Mouse (Mus musculus): ENCODE data around the gene Gm20388. TPM values are rescaled to one million over a fixed set of nuclear protein-coding genes. Genes with fewer than 3 reads are reported as not detected.

Gene Gm20388
- polyA plus RNA-seq, 1 experiment from 2014 or later: not detected

DNA sequence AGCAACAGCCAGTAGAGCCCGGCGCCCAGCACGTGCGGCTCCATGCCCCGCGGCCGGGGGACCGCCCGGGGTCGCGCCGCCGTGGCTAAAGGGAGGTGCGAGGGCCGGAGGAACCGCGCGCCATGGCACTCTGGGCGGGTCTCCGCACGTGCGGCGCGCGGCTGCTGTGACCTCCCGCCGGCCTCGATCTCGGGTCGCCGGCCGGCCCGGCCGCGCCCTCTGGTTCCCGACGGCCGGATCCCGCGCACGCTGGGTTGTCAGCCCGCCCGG, 2640.3 kb downstream of the Gm20388 start:
- H3K36me3 ChIP-seq: peaks cover 14% of the 10 kb centered on the region
- under 1% methylated on average over 43 of the region's 43 CpGs for WGBS (ENCODE audit: insufficient replicate concordance)
- H3K4me1 ChIP-seq: peaks cover 77% of the 10 kb centered on the region
- no peaks in the 10 kb centered on the region for H3K27me3 ChIP-seq (replicated peaks)
- ATAC-seq: peak; percentile 9
- H3K27ac ChIP-seq: peak overlapping the region; percentile 98
- peak overlapping the region; percentile 98 for H3K4me2 ChIP-seq
- no peaks in the 10 kb centered on the region for H3K9me3 ChIP-seq (replicated peaks)
- peak overlapping the region; percentile 99 for H3K9ac ChIP-seq
- peak overlapping the region; percentile 93 for H3K4me3 ChIP-seq

DNA sequence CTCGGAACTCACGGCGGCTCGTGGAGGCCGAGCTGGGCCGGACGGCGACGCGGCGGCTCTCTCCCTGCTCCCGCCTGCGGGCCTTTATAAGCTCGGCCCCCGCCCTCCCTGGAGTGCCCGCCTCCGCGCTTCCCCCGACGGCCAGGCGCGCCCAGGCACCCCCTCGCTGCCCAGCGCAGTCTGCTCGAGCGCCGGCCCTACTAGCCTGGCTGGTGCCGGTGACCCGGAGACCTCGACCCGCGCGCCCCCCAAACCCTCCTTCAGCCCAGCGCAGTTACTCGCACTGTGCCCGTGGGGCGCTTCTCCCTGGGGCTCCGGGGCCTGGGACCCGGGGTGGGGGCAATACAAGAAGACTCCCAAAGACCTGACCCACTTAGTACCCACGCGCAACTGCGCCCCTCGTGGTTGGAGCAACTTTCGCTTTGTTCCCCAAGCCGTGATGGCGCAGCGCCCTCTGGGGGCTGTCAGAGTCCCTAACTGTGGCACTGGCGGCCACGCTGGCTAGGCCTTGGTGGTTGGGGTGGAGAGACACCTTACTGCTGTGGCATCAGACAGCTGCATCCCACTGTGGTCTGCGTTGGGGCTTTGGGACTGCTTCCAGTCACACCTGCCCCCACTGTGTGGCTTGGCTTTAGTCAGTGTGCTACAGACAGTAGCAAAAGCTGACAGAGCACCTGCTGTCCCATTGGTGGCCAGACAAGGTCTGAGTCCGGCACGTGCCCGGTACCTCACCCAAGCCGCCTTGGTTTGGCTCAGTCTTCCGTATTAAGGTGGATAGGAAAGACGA, 2640.8 kb downstream of the Gm20388 start, which contains the start of gene Piezo1:
Gene Piezo1 (minus strand): TSS at position 65 of the 787 bp plus-strand sequence.
- peak; percentile 74 for ATAC-seq
- WGBS (ENCODE audit: insufficient replicate concordance): 8% methylated on average over 56 of the region's 56 CpGs
- peaks cover 77% of the 10 kb centered on the region for H3K4me1 ChIP-seq

DNA sequence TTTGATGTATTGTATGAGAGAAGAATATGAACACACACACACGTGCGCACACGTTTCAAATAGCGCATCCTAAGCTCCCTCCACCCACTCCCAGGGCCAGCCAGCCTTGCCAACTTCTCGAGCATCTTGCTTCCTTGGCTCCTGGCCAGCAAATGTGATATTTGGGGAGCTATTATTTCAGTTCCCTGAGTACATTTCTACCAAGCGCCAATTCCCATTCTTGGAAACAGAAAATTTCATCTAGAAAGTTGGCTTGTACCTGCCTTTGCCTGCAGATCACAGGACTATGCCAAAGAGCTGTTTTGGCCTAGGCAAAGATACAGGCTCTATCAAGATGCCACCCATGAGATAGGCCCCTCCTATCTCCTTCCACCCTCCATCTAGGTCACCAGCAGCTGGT, 2644.1 kb downstream of the Gm20388 start:
- WGBS (ENCODE audit: insufficient replicate concordance): 83% methylated on average over 6 of the region's 6 CpGs
- Histone ChIP-seq H3K9ac (no peak overlapping the region), H3K36me3 (no peaks in the 10 kb centered on the region), H3K4me3 (no peak overlapping the region), H3K27ac (no peak overlapping the region), H3K27me3 (replicated peaks) (no peaks in the 10 kb centered on the region), H3K4me2 (no peak overlapping the region), H3K4me1 (peaks cover 73% of the 10 kb centered on the region), H3K9me3 (replicated peaks) (no peaks in the 10 kb centered on the region)
- ATAC-seq: no peak

More for the DNA sequence above, 2640.8 kb downstream of the Gm20388 start, which contains the start of gene Piezo1:
- peak within 1 kb of the TSS; percentile 99 for H3K9ac ChIP-seq
- H3K36me3 ChIP-seq: peaks cover 12% of the 10 kb centered on the region
- peak within 1 kb of the TSS; percentile 98 for H3K4me2 ChIP-seq
- no peaks in the 10 kb centered on the region for H3K27me3 ChIP-seq (replicated peaks)
- peak within 1 kb of the TSS; percentile 98 for H3K27ac ChIP-seq
- no peaks in the 10 kb centered on the region for H3K9me3 ChIP-seq (replicated peaks)
- H3K4me3 ChIP-seq: peak within 1 kb of the TSS; percentile 93

DNA sequence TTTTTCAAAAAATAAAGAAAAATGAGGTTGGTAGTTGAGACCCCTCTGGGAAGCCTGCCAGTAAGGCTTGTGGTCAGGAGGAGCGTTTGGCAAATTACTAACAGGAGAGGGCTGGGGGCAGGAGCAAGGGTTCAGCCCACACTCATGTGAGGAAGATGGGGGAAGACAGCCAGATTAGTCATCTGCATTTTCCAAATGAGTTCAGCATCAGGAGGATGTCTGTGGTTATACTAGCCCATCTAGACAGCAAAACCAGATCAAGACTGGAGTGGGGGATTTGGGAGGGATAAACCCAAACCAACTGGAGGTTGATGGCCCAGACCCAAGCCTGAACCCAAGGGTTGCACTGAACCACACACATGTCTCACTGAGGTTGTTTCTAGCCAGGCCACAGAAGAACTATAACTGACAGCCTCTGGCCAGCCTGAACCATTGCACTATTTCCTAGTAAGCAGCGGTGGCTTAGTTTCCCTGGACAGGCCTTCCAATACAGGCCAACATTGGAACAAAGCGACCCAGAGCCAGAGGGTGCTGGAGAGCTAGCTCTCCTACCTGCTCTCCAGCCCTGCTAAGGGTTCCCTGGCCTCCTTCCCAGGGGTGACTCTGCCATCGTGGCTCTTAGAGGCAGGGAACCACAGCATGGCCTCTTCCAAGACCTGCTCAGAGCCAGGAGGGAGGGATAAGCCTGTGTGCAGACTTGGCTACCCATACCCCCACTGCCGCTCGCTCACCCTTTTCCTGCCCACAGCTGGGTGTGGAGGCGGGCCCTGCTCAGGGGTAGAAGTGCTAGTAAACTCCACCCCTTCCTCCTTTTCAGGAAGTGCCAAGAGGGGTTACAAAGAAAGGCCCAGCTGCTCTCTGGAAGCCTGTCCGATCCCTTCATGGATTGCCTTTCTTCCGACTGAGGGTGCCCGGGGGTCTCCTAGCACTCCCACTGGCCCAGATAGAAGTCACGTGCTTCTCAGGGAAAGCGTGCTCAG, 2645.7 kb downstream of the Gm20388 start:
- peak overlapping the region; percentile 68 for H3K9ac ChIP-seq
- WGBS (ENCODE audit: insufficient replicate concordance): 20% methylated on average over 12 of the region's 12 CpGs
- no peaks in the 10 kb centered on the region for H3K9me3 ChIP-seq (replicated peaks)
- no peaks in the 10 kb centered on the region for H3K36me3 ChIP-seq
- H3K27me3 ChIP-seq (replicated peaks): no peaks in the 10 kb centered on the region
- peak overlapping the region; percentile 41 for H3K4me3 ChIP-seq
- peak overlapping the region; percentile 67 for H3K27ac ChIP-seq
- ATAC-seq: peak; percentile 75
- peak overlapping the region; percentile 64 for H3K4me2 ChIP-seq
- H3K4me1 ChIP-seq: peaks cover 68% of the 10 kb centered on the region

DNA sequence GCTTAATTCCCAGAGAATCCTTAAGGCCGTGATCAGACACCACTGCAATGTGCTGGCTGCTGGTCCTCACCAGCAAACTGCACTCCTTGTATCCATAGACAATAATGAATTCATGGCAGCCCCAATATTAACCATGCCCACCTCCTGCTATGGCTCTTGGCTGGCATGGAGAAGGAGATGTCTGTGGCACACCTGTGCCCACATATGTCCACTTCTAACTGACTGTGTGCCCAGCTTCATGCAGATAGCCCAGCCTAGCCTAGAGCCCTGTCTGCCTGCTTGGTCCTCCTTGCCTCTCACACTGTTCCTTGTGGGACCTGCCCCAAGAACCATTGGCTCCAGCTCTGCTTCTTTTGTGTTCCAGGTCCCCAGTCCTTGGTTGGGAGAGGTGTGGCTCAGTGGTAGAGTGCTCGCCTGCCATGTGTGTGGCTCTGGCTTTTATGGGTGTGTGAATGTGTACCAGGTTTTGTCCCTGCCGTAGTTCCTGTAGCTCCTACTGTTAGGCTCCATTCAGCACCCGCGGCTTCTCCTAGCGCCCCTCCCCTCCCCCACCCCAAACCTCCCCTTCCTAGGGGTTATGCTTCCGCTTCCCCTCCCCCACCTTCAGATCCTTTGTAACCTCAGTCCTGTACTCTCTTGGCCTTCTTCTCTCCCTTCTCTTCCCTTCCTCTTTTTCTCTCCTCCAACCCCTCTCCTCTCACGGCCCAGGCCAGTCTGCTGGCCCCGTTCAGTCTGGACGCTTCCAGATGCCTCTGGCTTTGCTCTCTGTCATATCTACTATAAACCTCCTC, 2646.8 kb downstream of the Gm20388 start:
- peaks cover 62% of the 10 kb centered on the region for H3K4me1 ChIP-seq
- WGBS (ENCODE audit: insufficient replicate concordance): 14% methylated on average over 10 of the region's 10 CpGs
- no peaks in the 10 kb centered on the region for H3K27me3 ChIP-seq (replicated peaks)
- peak overlapping the region; percentile 68 for H3K9ac ChIP-seq
- H3K27ac ChIP-seq: peak overlapping the region; percentile 67
- no peak; the same call in 1 of the 2 replicates for ATAC-seq
- H3K36me3 ChIP-seq: no peaks in the 10 kb centered on the region
- H3K4me3 ChIP-seq: peak overlapping the region; percentile 41
- H3K9me3 ChIP-seq (replicated peaks): no peaks in the 10 kb centered on the region
- peak overlapping the region; percentile 64 for H3K4me2 ChIP-seq

DNA sequence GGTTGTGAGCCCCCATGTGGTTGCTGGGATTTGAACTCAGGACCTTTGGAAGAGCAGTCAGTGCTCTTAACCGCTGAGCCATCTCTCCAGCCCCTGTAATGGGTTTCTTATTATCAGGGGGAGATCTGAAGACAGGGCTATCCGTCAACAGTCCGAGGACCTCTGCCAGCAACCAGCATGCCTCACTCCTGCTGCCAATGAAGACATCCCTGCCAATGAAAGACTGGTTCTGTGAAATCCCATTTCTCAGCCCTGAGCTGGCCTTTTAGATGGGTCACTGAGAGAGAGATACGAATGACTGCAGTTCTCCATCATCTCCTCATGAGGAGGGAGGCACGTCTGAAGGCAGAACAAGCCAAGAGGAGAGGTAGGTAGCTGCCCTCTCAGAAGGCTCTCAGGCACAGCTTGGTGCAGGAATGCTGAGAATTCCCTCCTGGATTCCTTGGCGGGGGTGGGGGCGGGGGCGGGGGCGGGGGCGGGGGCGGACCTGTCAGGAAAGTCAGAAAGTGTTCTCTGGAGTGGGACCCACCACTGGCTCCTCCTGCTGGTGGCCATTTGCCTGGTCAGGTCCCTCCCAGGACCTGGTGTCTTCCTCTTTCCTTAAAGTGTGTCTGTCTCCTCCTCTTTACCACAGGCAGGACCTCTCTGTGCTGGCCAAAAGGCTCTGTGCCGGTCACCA, 2648.2 kb downstream of the Gm20388 start:
- H3K4me2 ChIP-seq: no peak overlapping the region
- no peak overlapping the region for H3K4me3 ChIP-seq
- no peak overlapping the region for H3K9ac ChIP-seq
- peak overlapping the region; percentile 45; the same call in 1 of the 2 replicates for H3K27ac ChIP-seq
- no peaks in the 10 kb centered on the region for H3K36me3 ChIP-seq
- WGBS (ENCODE audit: insufficient replicate concordance): 25% methylated on average over 12 of the region's 12 CpGs
- ATAC-seq: no peak
- no peaks in the 10 kb centered on the region for H3K27me3 ChIP-seq (replicated peaks)
- H3K9me3 ChIP-seq (replicated peaks): no peaks in the 10 kb centered on the region
- peaks cover 56% of the 10 kb centered on the region for H3K4me1 ChIP-seq

DNA sequence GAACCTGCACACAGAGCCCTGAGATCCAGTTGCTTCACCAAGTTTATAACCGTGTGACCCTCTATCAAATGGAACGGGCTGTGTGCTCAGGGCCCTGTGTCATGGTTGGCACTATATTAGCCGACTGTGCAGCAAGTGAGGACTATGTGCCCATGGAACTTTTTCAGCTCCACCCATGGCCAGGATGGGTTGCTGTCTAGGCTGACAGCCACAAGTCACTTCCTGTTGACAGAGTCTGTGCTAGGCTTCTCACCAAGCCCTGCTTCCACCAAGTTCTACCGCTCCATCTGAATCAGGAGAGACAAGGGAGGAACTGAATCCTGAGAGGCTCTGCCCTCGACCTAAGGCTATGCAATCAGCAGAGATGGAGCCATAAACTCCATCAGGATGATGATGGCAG, 2650.6 kb downstream of the Gm20388 start:
- Histone ChIP-seq H3K9me3 (replicated peaks) (no peaks in the 10 kb centered on the region), H3K9ac (no peak overlapping the region), H3K27me3 (replicated peaks) (no peaks in the 10 kb centered on the region), H3K4me2 (no peak overlapping the region), H3K4me3 (no peak overlapping the region), H3K4me1 (peaks cover 38% of the 10 kb centered on the region), H3K36me3 (no peaks in the 10 kb centered on the region), H3K27ac (no peak overlapping the region)
- ATAC-seq: no peak
- 43% methylated on average over 5 of the region's 5 CpGs for WGBS (ENCODE audit: insufficient replicate concordance)

DNA sequence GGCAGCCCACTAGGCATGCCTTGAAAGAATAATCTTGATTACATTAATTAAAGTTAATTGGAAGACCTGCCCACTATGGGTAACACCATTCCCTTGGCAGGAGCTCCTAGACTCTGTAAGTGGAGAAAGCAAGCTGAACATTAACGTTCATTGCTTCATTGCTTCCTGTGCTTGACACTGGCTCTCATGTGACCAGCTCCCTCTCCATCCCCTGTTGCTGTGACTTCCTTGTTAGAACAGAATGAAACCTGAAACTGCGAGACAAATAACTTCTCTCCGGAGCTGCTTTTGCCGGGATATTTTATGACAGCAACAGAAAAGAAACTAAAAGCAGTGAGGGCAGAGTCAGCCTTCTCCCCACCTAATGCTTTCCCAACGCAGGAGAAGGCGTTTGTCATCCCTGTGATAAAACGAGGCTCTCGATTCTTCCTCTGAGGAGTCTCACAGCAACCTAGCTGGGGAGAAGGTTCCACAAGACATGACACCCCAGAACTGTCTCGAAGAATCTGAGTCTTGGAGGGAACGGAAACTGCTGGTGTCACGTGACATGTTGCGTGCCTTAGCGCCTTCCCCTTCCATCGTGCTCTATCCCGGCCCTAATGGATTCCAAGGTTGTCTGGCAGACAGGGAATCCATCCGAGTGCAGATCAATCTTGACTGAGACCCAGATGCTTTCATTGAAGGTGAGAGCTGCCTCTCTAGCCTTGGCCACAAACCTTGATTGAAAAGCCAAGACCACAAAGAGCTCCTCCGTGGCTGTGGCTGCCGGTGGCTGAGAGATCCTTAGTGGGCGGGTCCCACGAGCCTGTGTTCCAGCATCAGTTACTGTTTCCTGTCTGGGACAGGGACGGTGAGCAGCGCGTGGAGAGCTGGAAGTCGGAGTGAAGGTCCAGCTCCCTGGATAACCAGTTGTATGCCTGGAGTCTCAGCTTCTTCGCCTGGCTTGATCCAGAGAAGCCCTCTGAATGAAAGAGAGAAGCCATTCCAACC, 2654.0 kb downstream of the Gm20388 start:
- Histone ChIP-seq H3K4me1 (peaks cover 27% of the 10 kb centered on the region), H3K27me3 (replicated peaks) (no peaks in the 10 kb centered on the region), H3K4me3 (no peak overlapping the region), H3K9ac (no peak overlapping the region), H3K27ac (0 out of 2 replicates have a peak overlapping the region, but pooled peaks have one; percentile 16), H3K4me2 (no peak overlapping the region), H3K9me3 (replicated peaks) (no peaks in the 10 kb centered on the region), H3K36me3 (peaks cover 9% of the 10 kb centered on the region)
- no peak for ATAC-seq
- WGBS (ENCODE audit: insufficient replicate concordance): 63% methylated on average over 25 of the region's 25 CpGs

DNA sequence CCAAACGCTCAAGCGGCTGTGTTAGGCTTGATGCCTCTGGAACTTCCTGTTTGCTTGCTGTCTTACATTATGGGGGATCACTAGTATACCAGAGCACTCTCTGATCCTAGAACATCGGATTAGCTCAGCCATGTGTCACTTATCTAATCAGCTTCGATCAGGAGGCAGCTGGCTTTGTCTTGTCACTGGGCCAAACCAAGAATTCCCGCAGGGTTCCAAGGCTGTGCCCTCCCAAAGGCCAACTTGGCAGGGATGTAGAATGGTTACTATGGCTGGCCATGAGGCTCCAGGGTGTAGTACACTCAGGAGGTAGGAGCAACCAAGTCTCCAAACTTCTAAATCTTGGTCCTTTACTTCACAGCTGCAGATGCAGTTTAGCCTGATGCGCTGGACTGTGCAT, 2656.1 kb downstream of the Gm20388 start:
- peak overlapping the region; percentile 93 for H3K27ac ChIP-seq
- H3K4me1 ChIP-seq: peaks cover 48% of the 10 kb centered on the region
- H3K27me3 ChIP-seq (replicated peaks): no peaks in the 10 kb centered on the region
- WGBS (ENCODE audit: insufficient replicate concordance): 17% methylated on average over 6 of the region's 6 CpGs
- peaks cover 30% of the 10 kb centered on the region for H3K36me3 ChIP-seq
- H3K4me3 ChIP-seq: peak overlapping the region; percentile 98
- peak overlapping the region; percentile 96 for H3K4me2 ChIP-seq
- ATAC-seq: no peak
- H3K9ac ChIP-seq: peak overlapping the region; percentile 98
- no peaks in the 10 kb centered on the region for H3K9me3 ChIP-seq (replicated peaks)

DNA sequence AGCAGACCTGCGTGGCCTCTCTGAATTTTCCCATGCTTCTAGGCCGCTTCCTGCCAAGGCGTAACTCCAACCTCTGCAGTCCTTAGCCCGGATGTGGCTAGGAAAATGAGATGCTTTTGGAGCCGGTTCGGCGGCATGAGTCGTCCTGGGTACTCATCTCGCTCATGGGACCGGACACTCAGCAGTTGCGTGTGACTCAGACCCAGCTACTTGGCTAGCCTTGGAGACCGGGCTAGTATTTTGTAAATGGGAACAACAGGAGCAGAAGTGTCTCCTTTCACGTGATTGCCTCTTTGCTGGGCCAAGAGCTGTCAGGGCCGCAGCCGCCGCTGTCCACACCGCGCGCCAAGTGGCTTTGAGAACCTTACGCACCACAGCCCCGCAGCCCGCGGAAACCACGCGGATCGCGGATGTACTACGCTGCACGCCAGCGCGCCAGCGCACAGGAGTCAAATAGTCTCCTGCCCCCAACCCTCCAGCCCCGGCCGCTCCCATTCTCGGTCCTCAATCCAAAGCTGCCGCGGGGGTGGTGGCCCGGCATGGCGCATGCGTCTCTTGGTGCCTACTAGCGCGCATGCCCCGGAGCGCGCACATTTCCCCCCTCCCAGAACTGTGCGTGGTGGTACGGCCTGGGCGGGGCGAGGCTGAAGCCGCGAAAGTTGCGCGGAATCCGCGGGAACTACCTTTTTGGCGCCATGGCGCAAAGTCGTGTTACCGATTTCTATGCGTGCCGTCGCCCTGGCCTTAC, 2656.9 kb downstream of the Gm20388 start, which contains the start of gene Cdt1:
Gene Cdt1 (plus strand): TSS at position 655 of the 748 bp plus-strand sequence.
- H3K4me3 ChIP-seq: peak within 1 kb of the TSS; percentile 98
- no peaks in the 10 kb centered on the region for H3K27me3 ChIP-seq (replicated peaks)
- WGBS (ENCODE audit: insufficient replicate concordance): under 1% methylated on average over 62 of the region's 62 CpGs
- H3K9ac ChIP-seq: peak within 1 kb of the TSS; percentile 98
- peak within 1 kb of the TSS; percentile 96 for H3K4me2 ChIP-seq
- H3K4me1 ChIP-seq: peaks cover 56% of the 10 kb centered on the region
- peak within 1 kb of the TSS; percentile 93 for H3K27ac ChIP-seq
- H3K9me3 ChIP-seq (replicated peaks): no peaks in the 10 kb centered on the region
- peak; percentile 94 for ATAC-seq
- peaks cover 37% of the 10 kb centered on the region for H3K36me3 ChIP-seq

Data from liver, embryonic 12.5 days (tissue).